Mouse (Mus musculus) midbrain, embryonic 15.5 days (tissue): ENCODE results near the gene Sfxn3. TPM values are rescaled to one million over a fixed set of nuclear protein-coding genes. Genes with fewer than 3 reads are reported as not detected.
A peak's percentile ranks its signal among the peaks of the same experiment; 100 is the strongest.

Experiments used
- ATAC-seq: fragments of 200-750 bp; cut with Nextera tagmentation; replicated peaks from 2 replicates; pipeline ENCODE4 v1.8.0; 2017; ENCODE audit warnings: moderate TSS enrichment
- H3K27ac ChIP-seq: fragments of 300-500 bp; sonication (generic); 2 replicates; pipeline ENCODE4 v1.5.1; 2015; ENCODE audit warnings: mild to moderate bottlenecking, inconsistent platforms
- H3K27me3 ChIP-seq: fragments of 300-500 bp; sonication (generic); replicated peaks from 2 replicates; pipeline ENCODE4 v1.6.1; 2015; ENCODE audit warnings: inconsistent platforms
- H3K36me3 ChIP-seq: fragments of 300-500 bp; sonication (generic); replicated peaks from 2 replicates; pipeline ENCODE4 v1.6.1; 2015; ENCODE audit warnings: inconsistent platforms
- H3K4me1 ChIP-seq: fragments of 300-500 bp; sonication (generic); 2 replicates; pipeline ENCODE4 v1.6.1; 2015; ENCODE audit warnings: inconsistent platforms
- H3K4me2 ChIP-seq: fragments of 300-500 bp; sonication (generic); 2 replicates; pipeline ENCODE4 v1.6.1; 2015; ENCODE audit warnings: inconsistent platforms, mild to moderate bottlenecking, moderate library complexity
- H3K4me3 ChIP-seq: fragments of 300-500 bp; sonication (generic); 2 replicates; pipeline ENCODE4 v1.5.1; 2015; ENCODE audit warnings: mild to moderate bottlenecking, inconsistent platforms
- H3K9ac ChIP-seq: fragments of 300-500 bp; sonication (generic); 2 replicates; pipeline ENCODE4 v1.6.1; 2015; ENCODE audit warnings: mild to moderate bottlenecking, inconsistent platforms
- H3K9me3 ChIP-seq: fragments of 300-500 bp; sonication (generic); 2 replicates; pipeline ENCODE4 v1.6.1; 2016; ENCODE audit warnings: inconsistent platforms
- WGBS: fragments of 180-500 bp; shearing (Covaris S2); methylation state at CpG from one replicate; pipeline ENCODE4 v1.1.7; 2015; ENCODE audit warnings: mixed read lengths; 5-methylcytosine and 5-hydroxymethylcytosine counted together
- polyA plus RNA-seq: library from polyadenylated mRNA; unstranded; fragments of >200 nt; fragmentation: Nextera tagmentation; extraction: Ambion mirVana; gene quantifications from 2 replicates; pipeline ENCODE4 v1.2.1, GENCODE M21; 2015

Gene Sfxn3
- polyA plus RNA-seq, 1 experiment from 2014 or later, result 97.2 TPM

DNA sequence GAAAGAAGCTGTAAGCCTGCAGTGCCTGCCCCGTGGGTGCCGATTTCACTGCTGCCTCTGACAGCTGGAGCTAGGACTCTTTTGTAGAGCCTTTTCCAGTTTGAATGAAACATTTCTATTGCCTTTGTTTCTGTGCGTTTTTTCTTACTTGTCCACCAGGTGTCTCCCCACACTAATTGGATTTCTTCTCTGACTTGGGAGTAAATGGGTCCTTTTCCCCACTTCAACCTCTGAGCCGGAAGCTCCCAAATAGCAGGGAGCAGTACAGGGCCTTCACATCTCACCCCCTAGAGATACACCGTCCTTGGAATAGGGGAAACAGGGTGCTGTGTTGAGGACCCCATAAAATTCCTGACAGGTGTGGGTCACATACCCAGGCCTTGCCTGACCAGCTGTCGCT is 34.7 kb upstream of the Sfxn3 start:
- no peaks in the 10 kb centered on the region for H3K9me3 ChIP-seq
- no peak for ATAC-seq
- H3K4me1 ChIP-seq, result peaks cover 41% of the 10 kb centered on the region
- H3K27ac ChIP-seq, result peak overlapping the region; percentile 67
- no peak overlapping the region for H3K4me2 ChIP-seq
- 0 out of 2 replicates have a peak, but pooled peaks cover 3% of the 10 kb centered on the region for H3K27me3 ChIP-seq
- 25% methylated on average over 6 of the region's 6 CpGs for WGBS
- H3K4me3 ChIP-seq, result no peak overlapping the region
- no peak overlapping the region for H3K9ac ChIP-seq
- peaks cover 7% of the 10 kb centered on the region; the same call in 1 of the 2 replicates for H3K36me3 ChIP-seq

DNA sequence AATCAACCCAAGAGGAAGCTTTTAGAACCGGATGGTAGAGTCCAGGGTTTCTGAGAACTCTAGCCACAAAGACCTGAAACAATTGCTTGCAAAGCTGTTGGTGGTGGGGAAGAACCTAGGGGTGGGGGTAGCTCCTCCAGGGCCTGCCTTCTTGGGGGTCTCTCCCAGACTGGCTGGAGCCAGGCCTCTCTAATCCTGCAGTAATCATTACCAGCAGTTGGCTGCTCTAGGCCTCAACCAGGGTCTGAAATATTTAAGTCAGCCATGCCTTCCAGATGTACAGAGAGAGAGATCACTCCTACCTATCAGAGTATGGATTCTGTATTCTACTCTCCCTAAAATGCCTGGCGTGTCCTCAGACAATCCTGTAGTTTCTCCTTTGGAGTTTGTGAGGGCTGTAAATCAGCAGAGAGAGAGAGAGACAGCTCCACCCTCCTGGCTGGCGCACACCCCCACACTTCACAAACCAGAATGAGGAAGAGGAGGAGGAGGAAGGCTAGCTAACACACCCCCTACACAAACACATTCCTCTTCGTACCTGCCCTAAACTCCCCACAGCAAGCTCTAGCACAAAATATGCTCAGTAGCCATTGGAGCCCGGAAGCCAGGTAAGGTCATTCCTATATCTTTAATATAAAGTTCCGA is 33.6 kb upstream of the Sfxn3 start:
- Histone ChIP-seq H3K4me1 (peaks cover 37% of the 10 kb centered on the region), H3K4me2 (no peak overlapping the region), H3K27ac (no peak overlapping the region), H3K4me3 (no peak overlapping the region), H3K9me3 (no peaks in the 10 kb centered on the region), H3K9ac (no peak overlapping the region), H3K36me3 (peaks cover 6% of the 10 kb centered on the region; the same call in 1 of the 2 replicates), H3K27me3 (0 out of 2 replicates have a peak, but pooled peaks cover 3% of the 10 kb centered on the region)
- no peak for ATAC-seq
- WGBS, result 70% methylated on average over 6 of the region's 6 CpGs

- Histone ChIP-seq H3K4me3 (peak within 1 kb of the TSS; percentile 33), H3K27me3 (0 out of 2 replicates have a peak, but pooled peaks cover 3% of the 10 kb centered on the region), H3K9me3 (no peaks in the 10 kb centered on the region), H3K4me2 (peak within 1 kb of the TSS; percentile 87), H3K4me1 (peaks cover 39% of the 10 kb centered on the region), H3K9ac (peak within 1 kb of the TSS; percentile 35; the same call in 1 of the 2 replicates), H3K36me3 (peaks cover 5% of the 10 kb centered on the region; the same call in 1 of the 2 replicates), H3K27ac (no peak within 1 kb of the TSS)
- 19% methylated on average over 10 of the region's 10 CpGs for WGBS
- ATAC-seq, result no peak
Measured at GRCm38 (mm10) chr19:45014335-45014971, 32.9 kb upstream of the Sfxn3 start, which contains the start of gene Lzts2. Gene Lzts2, plus strand, starts transcription at chr19:45014414.

GRCm38 (mm10) chr19:45014981-45015402 is 32.3 kb upstream of the Sfxn3 start:
- no peak for ATAC-seq
- Histone ChIP-seq H3K36me3 (peaks cover 5% of the 10 kb centered on the region; the same call in 1 of the 2 replicates), H3K9ac (peak overlapping the region; percentile 35; the same call in 1 of the 2 replicates), H3K9me3 (no peaks in the 10 kb centered on the region), H3K4me2 (peak overlapping the region; percentile 87), H3K27ac (no peak overlapping the region), H3K4me1 (peaks cover 39% of the 10 kb centered on the region), H3K27me3 (0 out of 2 replicates have a peak, but pooled peaks cover 3% of the 10 kb centered on the region), H3K4me3 (peak overlapping the region; percentile 33)
- under 1% methylated on average over 22 of the region's 25 CpGs for WGBS

GRCm38 (mm10) chr19:45015518-45016281 is 31.6 kb upstream of the Sfxn3 start:
- 1% methylated on average over 34 of the region's 34 CpGs for WGBS
- peak overlapping the region; percentile 93 for H3K27ac ChIP-seq
- H3K4me3 ChIP-seq, result peak overlapping the region; percentile 33
- peaks cover 5% of the 10 kb centered on the region; the same call in 1 of the 2 replicates for H3K36me3 ChIP-seq
- no peak for ATAC-seq
- peak overlapping the region; percentile 25 for H3K9ac ChIP-seq
- 0 out of 2 replicates have a peak, but pooled peaks cover 3% of the 10 kb centered on the region for H3K27me3 ChIP-seq
- H3K9me3 ChIP-seq, result no peaks in the 10 kb centered on the region
- H3K4me2 ChIP-seq, result peak overlapping the region; percentile 87
- peaks cover 44% of the 10 kb centered on the region for H3K4me1 ChIP-seq

- WGBS, result under 1% methylated on average over 18 of the region's 18 CpGs
- H3K4me2 ChIP-seq, result peak overlapping the region; percentile 87
Measured at GRCm38 (mm10) chr19:45016341-45017215, 30.7 kb upstream of the Sfxn3 start.

DNA sequence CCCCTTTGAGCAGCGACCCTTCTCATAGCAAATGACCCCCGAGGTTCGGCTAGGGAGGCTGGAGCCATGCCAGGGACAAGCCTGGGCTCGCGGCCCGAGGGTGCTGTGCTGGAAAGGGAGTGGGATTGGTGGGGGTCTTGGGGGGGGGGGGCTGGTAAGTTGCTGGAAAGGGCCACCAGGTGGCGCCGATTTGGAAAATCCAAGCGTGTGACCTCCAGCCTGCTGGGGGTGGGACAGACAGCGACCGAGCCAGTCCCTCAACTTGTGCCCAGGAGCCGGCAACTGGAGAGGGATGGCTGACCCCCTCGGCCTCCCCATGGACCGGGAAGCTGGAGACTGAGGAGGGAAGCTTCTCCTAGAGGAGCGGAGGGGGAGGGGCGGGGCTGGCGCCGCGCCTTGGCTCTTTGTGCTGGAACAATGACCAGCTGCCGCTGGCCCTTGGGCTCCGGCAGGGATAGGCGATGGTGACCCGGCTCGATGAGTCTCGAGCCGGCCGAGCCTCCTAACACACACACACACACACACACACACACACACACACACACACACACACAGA is 30.0 kb upstream of the Sfxn3 start:
- Histone ChIP-seq H3K9ac (peak overlapping the region; percentile 65), H3K9me3 (no peaks in the 10 kb centered on the region), H3K36me3 (no peaks in the 10 kb centered on the region), H3K4me3 (peak overlapping the region; percentile 74), H3K4me2 (peak overlapping the region; percentile 87), H3K27me3 (0 out of 2 replicates have a peak, but pooled peaks cover 3% of the 10 kb centered on the region), H3K4me1 (peaks cover 53% of the 10 kb centered on the region), H3K27ac (peak overlapping the region; percentile 93)
- WGBS, result under 1% methylated on average over 25 of the region's 27 CpGs
- ATAC-seq, result peak; percentile 69

More at GRCm38 (mm10) chr19:45016341-45017215, 30.7 kb upstream of the Sfxn3 start:
- Histone ChIP-seq H3K4me3 (peak overlapping the region; percentile 74), H3K4me1 (peaks cover 52% of the 10 kb centered on the region), H3K36me3 (no peaks in the 10 kb centered on the region; the same call in 1 of the 2 replicates), H3K9ac (peak overlapping the region; percentile 65; the same call in 1 of the 2 replicates), H3K9me3 (no peaks in the 10 kb centered on the region), H3K27ac (peak overlapping the region; percentile 93), H3K27me3 (0 out of 2 replicates have a peak, but pooled peaks cover 3% of the 10 kb centered on the region)
- peak; percentile 35 for ATAC-seq

GRCm38 (mm10) chr19:45017909-45018308 is 29.4 kb upstream of the Sfxn3 start:
- peak; percentile 76 for ATAC-seq
- Histone ChIP-seq H3K27me3 (0 out of 2 replicates have a peak, but pooled peaks cover 3% of the 10 kb centered on the region), H3K27ac (peak overlapping the region; percentile 93), H3K4me3 (peak overlapping the region; percentile 74), H3K9ac (peak overlapping the region; percentile 65), H3K9me3 (no peaks in the 10 kb centered on the region), H3K4me1 (peaks cover 53% of the 10 kb centered on the region), H3K4me2 (peak overlapping the region; percentile 87), H3K36me3 (no peaks in the 10 kb centered on the region)
- under 1% methylated on average over 28 of the region's 48 CpGs for WGBS

DNA sequence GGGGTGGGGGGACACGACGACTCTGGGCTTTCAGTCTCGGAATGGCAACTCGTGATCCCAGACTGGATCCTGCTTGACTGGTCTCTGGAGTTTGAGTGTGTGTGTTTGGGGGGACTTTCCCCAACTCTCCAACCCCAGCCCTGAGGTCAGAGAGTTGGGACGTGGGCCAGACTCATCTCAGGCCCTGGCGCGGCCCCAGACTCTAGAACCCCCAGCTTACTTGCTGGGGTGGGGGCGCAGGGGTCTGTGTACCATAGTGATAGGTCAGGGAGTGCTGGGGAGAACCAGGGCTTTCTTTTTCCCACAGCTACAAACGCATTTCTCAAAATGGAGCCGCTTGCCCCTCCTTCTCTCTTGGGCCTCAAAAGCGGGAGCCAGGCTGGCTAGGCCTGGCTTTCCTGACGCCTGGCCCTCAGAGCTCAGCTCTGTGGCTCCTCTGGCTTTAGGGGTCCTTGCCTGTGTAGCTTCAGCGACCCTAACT is 28.9 kb upstream of the Sfxn3 start:
- Histone ChIP-seq H3K36me3 (no peaks in the 10 kb centered on the region), H3K9ac (peak overlapping the region; percentile 65), H3K4me1 (peaks cover 53% of the 10 kb centered on the region), H3K4me3 (peak overlapping the region; percentile 74), H3K9me3 (no peaks in the 10 kb centered on the region), H3K27ac (peak overlapping the region; percentile 93), H3K4me2 (peak overlapping the region; percentile 87), H3K27me3 (0 out of 2 replicates have a peak, but pooled peaks cover 3% of the 10 kb centered on the region)
- ATAC-seq, result peak; percentile 12
- WGBS, result 0% methylated on average over 13 of the region's 13 CpGs

GRCm38 (mm10) chr19:45020348-45020747 is 27.0 kb upstream of the Sfxn3 start:
- no peak overlapping the region for H3K9ac ChIP-seq
- H3K9me3 ChIP-seq, result no peaks in the 10 kb centered on the region
- peaks cover 46% of the 10 kb centered on the region for H3K4me1 ChIP-seq
- H3K27me3 ChIP-seq, result no peaks in the 10 kb centered on the region
- H3K36me3 ChIP-seq, result 0 out of 2 replicates have a peak, but pooled peaks cover 5% of the 10 kb centered on the region
- no peak for ATAC-seq
- H3K4me2 ChIP-seq, result no peak overlapping the region
- no peak overlapping the region for H3K4me3 ChIP-seq
- no peak overlapping the region for H3K27ac ChIP-seq
- WGBS, result 74% methylated on average over 6 of the region's 6 CpGs
